Mouse (Mus musculus) liver, postnatal 0 days (tissue): ENCODE measurements around the gene Mylip. TPM values are rescaled to one million over a fixed set of nuclear protein-coding genes. Genes with fewer than 3 reads are reported as not detected.

Source experiments
- ATAC-seq: fragments of 200-750 bp; cut with Nextera tagmentation; 2 replicates; pipeline ENCODE4 v1.8.0; 2017; ENCODE audit warnings: mild to moderate bottlenecking, moderate library complexity
- DNase-seq: peaks from one replicate; pipeline ENCODE4 v3.0.0-alpha.2; 2016
- H3K27ac ChIP-seq: fragments of 300-500 bp; sonication (generic); 2 replicates; pipeline ENCODE4 v1.5.1; 2014; ENCODE audit warnings: antibody characterized with exemption, moderate library complexity, mild to moderate bottlenecking, low read depth
- H3K27me3 ChIP-seq: fragments of 300-500 bp; sonication (generic); 2 replicates; pipeline ENCODE4 v1.6.1; 2014; ENCODE audit warnings: low read length, control low read depth, mixed read lengths; ENCODE audit not compliant: insufficient read depth
- H3K36me3 ChIP-seq: fragments of 300-500 bp; sonication (generic); replicated peaks from 2 replicates; pipeline ENCODE4 v1.6.1; 2014; ENCODE audit warnings: mild to moderate bottlenecking, control low read depth, low read length, moderate library complexity, mixed read lengths; ENCODE audit not compliant: insufficient read depth
- H3K4me1 ChIP-seq: fragments of 300-500 bp; sonication (generic); 2 replicates; pipeline ENCODE4 v1.6.1; 2014; ENCODE audit warnings: antibody characterized with exemption, mild to moderate bottlenecking, control low read depth; ENCODE audit not compliant: insufficient read depth
- H3K4me2 ChIP-seq: fragments of 300-500 bp; sonication (generic); 2 replicates; pipeline ENCODE4 v1.6.1; 2014; ENCODE audit warnings: low read depth, mild to moderate bottlenecking, low read length, moderate library complexity, mixed read lengths
- H3K4me3 ChIP-seq: fragments of 300-500 bp; sonication (generic); 2 replicates; pipeline ENCODE4 v1.5.1; 2014; ENCODE audit warnings: low read depth, low read length
- H3K9ac ChIP-seq: fragments of 300-500 bp; sonication (generic); replicated peaks from 2 replicates; pipeline ENCODE4 v1.6.1; 2014; ENCODE audit warnings: mild to moderate bottlenecking, moderate library complexity
- H3K9me3 ChIP-seq: fragments of 300-500 bp; sonication (generic); 2 replicates; pipeline ENCODE4 v1.6.1; 2016; ENCODE audit warnings: mild to moderate bottlenecking, control low read depth, low read length, mixed read lengths
- CTCF ChIP-seq: sonication (generic); IDR thresholded peaks from 2 replicates; pipeline ENCODE4 v1.5.1; 2016; ENCODE audit warnings: antibody characterized with exemption, low read depth
- EP300 ChIP-seq: IDR thresholded peaks from 2 replicates; pipeline ENCODE4 v1.6.1; 2016; ENCODE audit warnings: antibody characterized with exemption, low read depth, mild to moderate bottlenecking
- WGBS: fragments of 180-500 bp; shearing (Covaris S2); extraction: QIAGEN DNeasy Blood & Tissue Kit; methylation state at CpG from one replicate; pipeline ENCODE4 v1.1.7; 2014; ENCODE audit not compliant: insufficient replicate concordance; 5-methylcytosine and 5-hydroxymethylcytosine counted together
- polyA plus RNA-seq: library from polyadenylated mRNA; unstranded; fragments of >200 nt; fragmentation: Nextera tagmentation; extraction: Ambion mirVana; gene quantifications from 2 replicates; pipeline ENCODE4 v1.2.1, GENCODE M21; 2015

Gene Mylip
- polyA plus RNA-seq, 1 experiment from 2014 or later: 7.4 TPM

- no peak for DNase-seq
- no peak overlapping the region for H3K4me2 ChIP-seq
- no peak for ATAC-seq
- H3K27me3 ChIP-seq: no peaks in the 10 kb centered on the region
- no peaks in the 10 kb centered on the region for H3K9me3 ChIP-seq
- no peak for TF ChIP-seq EP300
- no peak for TF ChIP-seq CTCF
- H3K36me3 ChIP-seq: no peaks in the 10 kb centered on the region
- H3K4me3 ChIP-seq: no peak overlapping the region
- peak overlapping the region; percentile 84 for H3K27ac ChIP-seq
- WGBS: 43% methylated on average over 1 of the region's 1 CpGs
- peaks cover 35% of the 10 kb centered on the region for H3K4me1 ChIP-seq
- no peak overlapping the region for H3K9ac ChIP-seq
Measured at GRCm38 (mm10) chr13:45454044-45454443, 64.5 kb downstream of the Mylip start.

- H3K4me3 ChIP-seq: no peak overlapping the region
- H3K36me3 ChIP-seq: no peaks in the 10 kb centered on the region
- 12% methylated on average over 4 of the region's 4 CpGs for WGBS
- H3K27me3 ChIP-seq: no peaks in the 10 kb centered on the region
- H3K9ac ChIP-seq: peak overlapping the region; percentile 35; the same call in 1 of the 2 replicates
- H3K9me3 ChIP-seq: no peaks in the 10 kb centered on the region
- TF ChIP-seq EP300: no peak
- no peak for TF ChIP-seq CTCF
- ATAC-seq: no peak
- H3K4me2 ChIP-seq: peak overlapping the region; percentile 52
- peaks cover 35% of the 10 kb centered on the region for H3K4me1 ChIP-seq
- peak overlapping the region; percentile 84 for H3K27ac ChIP-seq
- no peak for DNase-seq
Measured at GRCm38 (mm10) chr13:45454641-45455040, 65.1 kb downstream of the Mylip start.

- Histone ChIP-seq H3K4me3 (no peak overlapping the region; the same call in 1 of the 2 replicates), H3K4me1 (peaks cover 35% of the 10 kb centered on the region), H3K36me3 (no peaks in the 10 kb centered on the region), H3K9ac (peak overlapping the region; percentile 35; the same call in 1 of the 2 replicates), H3K9me3 (no peaks in the 10 kb centered on the region), H3K27ac (peak overlapping the region; percentile 84), H3K27me3 (peaks cover 3% of the 10 kb centered on the region; the same call in 1 of the 2 replicates), H3K4me2 (peak overlapping the region; percentile 52)
- DNase-seq: peak; percentile 56
- TF ChIP-seq EP300 (peak; percentile 73; the same call in 1 of the 2 replicates), CTCF (no peak)
- 6% methylated on average over 15 of the region's 15 CpGs for WGBS
- peak; percentile 76 for ATAC-seq
Measured at GRCm38 (mm10) chr13:45455108-45455861, 65.7 kb downstream of the Mylip start.

GRCm38 (mm10) chr13:45455862-45456192, 66.3 kb downstream of the Mylip start:
- H3K4me1 ChIP-seq: peaks cover 35% of the 10 kb centered on the region
- no peak overlapping the region for H3K4me3 ChIP-seq
- TF ChIP-seq EP300: no peak
- TF ChIP-seq CTCF: no peak
- H3K36me3 ChIP-seq: no peaks in the 10 kb centered on the region
- no peak overlapping the region for H3K9ac ChIP-seq
- WGBS: 22% methylated on average over 2 of the region's 2 CpGs
- peaks cover 6% of the 10 kb centered on the region; the same call in 1 of the 2 replicates for H3K27me3 ChIP-seq
- peak overlapping the region; percentile 52 for H3K4me2 ChIP-seq
- peak overlapping the region; percentile 84 for H3K27ac ChIP-seq
- peak; percentile 77 for ATAC-seq
- DNase-seq: no peak
- no peaks in the 10 kb centered on the region for H3K9me3 ChIP-seq

GRCm38 (mm10) chr13:45457459-45457858, 67.9 kb downstream of the Mylip start:
- TF ChIP-seq CTCF (no peak), EP300 (no peak)
- Histone ChIP-seq H3K4me2 (no peak overlapping the region), H3K36me3 (no peaks in the 10 kb centered on the region), H3K4me1 (peaks cover 35% of the 10 kb centered on the region), H3K9me3 (no peaks in the 10 kb centered on the region), H3K4me3 (no peak overlapping the region), H3K27ac (no peak overlapping the region), H3K27me3 (peaks cover 6% of the 10 kb centered on the region; the same call in 1 of the 2 replicates), H3K9ac (no peak overlapping the region)
- no peak for DNase-seq
- WGBS: 80% methylated on average over 7 of the region's 7 CpGs
- ATAC-seq: no peak

- Histone ChIP-seq H3K36me3 (no peaks in the 10 kb centered on the region), H3K4me2 (no peak overlapping the region), H3K4me3 (no peak overlapping the region), H3K27ac (no peak overlapping the region), H3K4me1 (peaks cover 12% of the 10 kb centered on the region), H3K9ac (no peak overlapping the region), H3K9me3 (no peaks in the 10 kb centered on the region), H3K27me3 (peaks cover 6% of the 10 kb centered on the region; the same call in 1 of the 2 replicates)
- DNase-seq: no peak
- 78% methylated on average over 3 of the region's 3 CpGs for WGBS
- no peak for TF ChIP-seq CTCF
- no peak for TF ChIP-seq EP300
- ATAC-seq: no peak
Measured at GRCm38 (mm10) chr13:45460177-45460576, 70.6 kb downstream of the Mylip start.
